Mouse (Mus musculus): Measurements from ENCODE around the gene Mrps26.

DNA sequence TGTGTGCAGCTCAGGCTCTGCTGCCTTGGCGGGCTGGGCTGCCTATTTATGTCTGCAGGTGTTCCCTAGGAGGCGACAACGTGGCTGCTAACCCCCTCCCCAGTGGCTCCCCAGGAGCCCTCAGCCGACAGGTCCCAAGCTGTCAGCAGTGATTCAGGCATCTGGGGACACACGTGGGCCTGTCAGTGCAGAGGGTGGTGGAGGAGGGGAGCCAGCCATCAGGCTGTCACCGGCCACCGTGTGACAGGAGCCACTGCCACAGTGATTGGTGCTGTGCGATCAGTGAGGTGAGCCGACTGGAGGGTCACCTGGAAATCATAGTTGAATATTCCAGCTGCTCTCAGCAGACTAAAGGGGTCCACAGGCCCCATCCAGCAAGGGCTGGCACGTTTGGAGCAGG is 19.0 kb downstream of the Mrps26 start, which contains the start of gene Avp:
- TF ChIP-seq RAD21 (IDR thresholded peaks at IDR 0.05; ENCODE audit: low read depth, low read length) (no peak), CTCF (conservative IDR thresholded peaks at IDR 0.05 in 1 of 2, IDR thresholded peaks at IDR 0.05 in 1 of 2; ENCODE audit: low read depth in 2 of 2, low read length in 2 of 2) (no peak), EP300 (IDR thresholded peaks at IDR 0.05; ENCODE audit: low read length) (no peak), POLR2A (IDR thresholded peaks at IDR 0.05; ENCODE audit: low read depth, low read length) (no peak), UBTF (IDR thresholded peaks at IDR 0.05; ENCODE audit: low read depth, low read length) (no peak), CHD1 (IDR thresholded peaks at IDR 0.05; ENCODE audit: low read depth, low read length) (no peak), MAX (IDR thresholded peaks at IDR 0.05; ENCODE audit: low read length) (no peak)

Measured in CH12.LX (cell line).